In genomic region chr10:85038852-85039251, GRCm38 (mm10) we compare ENCODE assay signal across 26 mouse cellular contexts.
DNase-seq lines count a peak whose midpoint lies in the region; ATAC-seq and TF ChIP-seq lines count a peak whose summit lies in the region.
"Had no signal": no experiment of that assay in that cellular context is flagged by ENCODE, and none has a peak within 500 bp of the region (broad histone marks: within the 10 kb centered on the region; RNA-seq: fewer than 3 reads in every experiment).

No protein-coding gene starts in this region.

- no peak for TF ChIP-seq EP300 in liver, postnatal 0 days (IDR thresholded peaks at IDR 0.05; ENCODE audit: low read depth)
- TF ChIP-seq EP300 in MEL (IDR thresholded peaks at IDR 0.05; ENCODE audit: low read depth in 1 of 2, low read length in 2 of 2) = no peak

- WGBS in liver, postnatal 0 days (ENCODE audit: insufficient replicate concordance) = 75% methylated on average over 5 of the region's 5 CpGs
- WGBS in liver, embryonic 11.5 days = 83% methylated on average over 5 of the region's 5 CpGs

- ATAC-seq in liver, postnatal 0 days = no peak
- ATAC-seq in liver, embryonic 11.5 days (replicated peaks; ENCODE audit: low FRiP score) = no peak
- ATAC-seq in erythroblast, adult 5-6 weeks (replicated peaks; ENCODE audit: low FRiP score, poor library complexity, severe bottlenecking) = no peak
- ATAC-seq: forebrain, embryonic 16.5 days; inflammation-experienced regulatory T-cells, adult 6 months had no signal

- H3K4me2 ChIP-seq in liver, postnatal 0 days (ENCODE audit: low read depth, low read length) = no peak overlapping the region
- no peak overlapping the region for H3K4me2 ChIP-seq in liver, embryonic 11.5 days
- H3K4me2 ChIP-seq: hindbrain, embryonic 15.5 days; liver, embryonic 15.5 days; neural tube, embryonic 13.5 days had no signal

- H3K27me3 ChIP-seq in liver, postnatal 0 days (ENCODE audit: insufficient read depth, low read length) = no peaks in the 10 kb centered on the region
- H3K27me3 ChIP-seq in liver, embryonic 11.5 days (replicated peaks; ENCODE audit: control insufficient read depth, insufficient read depth, low read length) = no peaks in the 10 kb centered on the region
- no peaks in the 10 kb centered on the region for H3K27me3 ChIP-seq in testis, adult 2 months (ENCODE audit: control insufficient read depth, insufficient read depth, low read length)
- no peaks in the 10 kb centered on the region for H3K27me3 ChIP-seq in MEL (ENCODE audit: control insufficient read depth in 1 of 2, insufficient read depth in 2 of 2, low read length in 2 of 2)
- H3K27me3 ChIP-seq: liver, embryonic 15.5 days had no signal

- H3K9ac ChIP-seq in liver, postnatal 0 days (replicated peaks) = no peak overlapping the region
- no peak overlapping the region for H3K9ac ChIP-seq in liver, embryonic 11.5 days (ENCODE audit: low read depth, low read length)
- H3K9ac ChIP-seq in MEL (ENCODE audit: control insufficient read depth, low read depth, low read length, poor library complexity, severe bottlenecking) = no peak overlapping the region
- H3K9ac ChIP-seq: hindbrain, embryonic 15.5 days; liver, embryonic 15.5 days; neural tube, embryonic 13.5 days had no signal

- no peak overlapping the region for H3K4me3 ChIP-seq in liver, postnatal 0 days (ENCODE audit: low read depth, low read length)
- no peak overlapping the region for H3K4me3 ChIP-seq in liver, embryonic 11.5 days (ENCODE audit: low read depth, low read length)
- H3K4me3 ChIP-seq in testis, adult 2 months (ENCODE audit: control insufficient read depth, low read depth, low read length) = no peak overlapping the region
- no peak overlapping the region for H3K4me3 ChIP-seq in MEL (ENCODE audit: control insufficient read depth in 1 of 2, insufficient read depth in 1 of 2, low read depth in 2 of 2, low read length in 2 of 2)
- H3K4me3 ChIP-seq: hindbrain, embryonic 10.5 days; hindbrain, embryonic 15.5 days; liver, embryonic 15.5 days; neural tube, embryonic 13.5 days had no signal

- H3K27ac ChIP-seq in liver, postnatal 0 days (ENCODE audit: low read depth) = no peak overlapping the region
- H3K27ac ChIP-seq in liver, embryonic 11.5 days (ENCODE audit: low read depth, low read length) = no peak overlapping the region
- no peak overlapping the region for H3K27ac ChIP-seq in testis, adult 2 months (ENCODE audit: control insufficient read depth, insufficient read depth, low read depth, low read length)
- H3K27ac ChIP-seq in MEL (ENCODE audit: control insufficient read depth, low read depth, low read length) = no peak overlapping the region
- H3K27ac ChIP-seq: hindbrain, embryonic 10.5 days; hindbrain, embryonic 15.5 days; liver, embryonic 15.5 days; neural tube, embryonic 13.5 days had no signal

- no peaks in the 10 kb centered on the region for H3K36me3 ChIP-seq in liver, postnatal 0 days (replicated peaks; ENCODE audit: insufficient read depth, low read length)
- no peaks in the 10 kb centered on the region for H3K36me3 ChIP-seq in liver, embryonic 11.5 days (ENCODE audit: control insufficient read depth, insufficient read depth, low read length)
- no peaks in the 10 kb centered on the region for H3K36me3 ChIP-seq in testis, adult 2 months (ENCODE audit: control insufficient read depth, insufficient read depth, low read length)
- no peaks in the 10 kb centered on the region for H3K36me3 ChIP-seq in MEL (ENCODE audit: control insufficient read depth in 1 of 2, insufficient read depth in 2 of 2, low read length in 2 of 2)
- H3K36me3 ChIP-seq: hindbrain, embryonic 10.5 days; hindbrain, embryonic 15.5 days; liver, embryonic 15.5 days; neural tube, embryonic 13.5 days had no signal

- no peaks in the 10 kb centered on the region for H3K79me2 ChIP-seq in MEL (ENCODE audit: control insufficient read depth, insufficient read depth, low read length, poor library complexity)

- H3K4me1 ChIP-seq in liver, postnatal 0 days (ENCODE audit: insufficient read depth) = no peaks in the 10 kb centered on the region
- no peaks in the 10 kb centered on the region for H3K4me1 ChIP-seq in liver, embryonic 11.5 days (replicated peaks; ENCODE audit: control insufficient read depth, insufficient read depth, low read length)
- H3K4me1 ChIP-seq in testis, adult 2 months (ENCODE audit: control insufficient read depth, insufficient read depth, low read length) = peaks cover 11% of the 10 kb centered on the region
- no peaks in the 10 kb centered on the region for H3K4me1 ChIP-seq in MEL (ENCODE audit: control insufficient read depth in 1 of 2, insufficient read depth in 2 of 2, low read length in 2 of 2)
- H3K4me1 ChIP-seq: hindbrain, embryonic 15.5 days; liver, embryonic 15.5 days had no signal

- TF ChIP-seq POLR2A in testis, adult 2 months (IDR thresholded peaks at IDR 0.05; ENCODE audit: control insufficient read depth, low read depth, low read length) = no peak
- no peak for TF ChIP-seq POLR2A in MEL (IDR thresholded peaks at IDR 0.05; ENCODE audit: control insufficient read depth in 1 of 2, insufficient read depth in 1 of 2, low read depth in 1 of 2, low read length in 2 of 2, poor library complexity in 1 of 2)

- no peaks in the 10 kb centered on the region for H3K9me3 ChIP-seq in liver, postnatal 0 days (ENCODE audit: low read length)
- no peaks in the 10 kb centered on the region for H3K9me3 ChIP-seq in liver, embryonic 11.5 days (ENCODE audit: control insufficient read depth, low read length)
- no peaks in the 10 kb centered on the region for H3K9me3 ChIP-seq in MEL (replicated peaks; ENCODE audit: insufficient read depth, low read length)
- H3K9me3 ChIP-seq: hindbrain, embryonic 10.5 days; hindbrain, embryonic 15.5 days; liver, embryonic 15.5 days; neural tube, embryonic 13.5 days had no signal

- peak; percentile 22; the same call in 1 of the 2 replicates for TF ChIP-seq CTCF in liver, postnatal 0 days (IDR thresholded peaks at IDR 0.05; ENCODE audit: low read depth)
- TF ChIP-seq CTCF in testis, adult 2 months (IDR thresholded peaks at IDR 0.05; ENCODE audit: control insufficient read depth, insufficient read depth, insufficient replicate concordance, low read depth, low read length) = peak; percentile 53; the same call in 1 of the 2 replicates
- peak; percentile 19 to 46 (median 30); a peak in 5 of 6 replicates for TF ChIP-seq CTCF in MEL (IDR thresholded peaks at IDR 0.05 in 2 of 3, conservative IDR thresholded peaks at IDR 0.05 in 1 of 3; ENCODE audit: control insufficient read depth in 1 of 3, insufficient read depth in 1 of 3, low read depth in 2 of 3, low read length in 3 of 3, poor library complexity in 1 of 3, severe bottlenecking in 1 of 3)

- DNase-seq in liver, postnatal 0 days = no peak
- DNase-seq in liver, embryonic 11.5 days (ENCODE audit: low spot score) = no peak
- no peak for DNase-seq in testis, postnatal 10 days (ENCODE audit: low spot score)
- no peak for DNase-seq in MEL (ENCODE audit: low read depth, low spot score)
- DNase-seq in ovary, postnatal 14 days (ENCODE audit: low spot score) = no peak
- DNase-seq: adrenal gland, adult 8-10 months; B cell, adult 2 months; cerebellum, adult 11 months; cerebellum, adult 9-10 months; cerebellum, postnatal 36 days; gastrocnemius, postnatal 10 days; heart, postnatal 14 days; kidney, adult 2 months; layer of hippocampus, postnatal 36 days; left cerebral cortex, postnatal 4 days; retina, postnatal 1 day; right cerebral cortex, postnatal 14 days; thymus, postnatal 4 days had no signal

- TF ChIP-seq RAD21 in MEL (IDR thresholded peaks at IDR 0.05; ENCODE audit: low read depth, low read length) = no peak

TF ChIP-seq in MEL, 35 proteins besides CTCF, POLR2A, EP300 and RAD21:
- no peak for TF ChIP-seq SIN3A (IDR thresholded peaks at IDR 0.05; ENCODE audit: low read length)
- no peak for TF ChIP-seq E2F4 (IDR thresholded peaks at IDR 0.05; ENCODE audit: borderline replicate concordance, low read depth, low read length)
- TF ChIP-seq KAT2A (conservative IDR thresholded peaks at IDR 0.05; ENCODE audit: low read depth, low read length) = no peak
- no peak for TF ChIP-seq MAFK (IDR thresholded peaks at IDR 0.05; ENCODE audit: borderline replicate concordance, low read depth, low read length)
- TF ChIP-seq TCF12 (IDR thresholded peaks at IDR 0.05; ENCODE audit: low read depth, low read length) = no peak
- no peak for TF ChIP-seq POLR2AphosphoS5 (IDR thresholded peaks at IDR 0.05; ENCODE audit: borderline replicate concordance, low read depth, low read length)
- no peak for TF ChIP-seq ZKSCAN1 (IDR thresholded peaks at IDR 0.05; ENCODE audit: low read depth, low read length)
- no peak for TF ChIP-seq HCFC1 (IDR thresholded peaks at IDR 0.05; ENCODE audit: low read depth, low read length)
- no peak for TF ChIP-seq MAX (IDR thresholded peaks at IDR 0.05; ENCODE audit: low read length)
- TF ChIP-seq ETS1 (IDR thresholded peaks at IDR 0.05; ENCODE audit: low read depth, low read length) = no peak
- TF ChIP-seq ZNF384 (IDR thresholded peaks at IDR 0.05; ENCODE audit: low read depth, low read length) = no peak
- TF ChIP-seq JUND (IDR thresholded peaks at IDR 0.05; ENCODE audit: low read depth, low read length) = no peak
- no peak for TF ChIP-seq CHD2 (IDR thresholded peaks at IDR 0.05; ENCODE audit: low read length)
